Mouse (Mus musculus) myocyte (in vitro differentiated cells): ENCODE measurements around the gene Clptm1l.

Source experiments
- CEBPB ChIP-seq: IDR thresholded peaks from 2 replicates; pipeline ENCODE4 v1.6.1; 2011; ENCODE audit warnings: mild to moderate bottlenecking, moderate library complexity; ENCODE audit not compliant: poor library complexity, insufficient read depth, severe bottlenecking
- E2F4 ChIP-seq: IDR thresholded peaks from one replicate; pipeline ENCODE4 v1.6.1; 2011; ENCODE audit warnings: mild to moderate bottlenecking, control low read depth, moderate library complexity; ENCODE audit not compliant: insufficient read depth
- MAX ChIP-seq: IDR thresholded peaks from one replicate; pipeline ENCODE4 v1.6.1; 2011; ENCODE audit warnings: low read depth, mild to moderate bottlenecking, control low read depth
- MYOD1 ChIP-seq, 3 experiments: IDR thresholded peaks; one replicate each; pipeline ENCODE4 v1.6.1; 2011; ENCODE audit warnings: control low read depth in 2 of 3, low read depth in 2 of 3, mild to moderate bottlenecking in 2 of 3, moderate library complexity in 1 of 3; ENCODE audit not compliant: insufficient read length in 2 of 3, control insufficient read depth in 1 of 3
- MYOG ChIP-seq, 3 experiments: IDR thresholded peaks; one replicate each; pipeline ENCODE4 v1.6.1; 2011; ENCODE audit warnings: control low read depth in 2 of 3, low read depth in 2 of 3, mild to moderate bottlenecking in 2 of 3; ENCODE audit not compliant: insufficient read length in 2 of 3, control insufficient read depth in 1 of 3, insufficient read depth in 1 of 3
- POLR2A ChIP-seq: IDR thresholded peaks from one replicate; pipeline ENCODE4 v1.6.1; 2011; ENCODE audit warnings: low read depth, mild to moderate bottlenecking, control low read depth, moderate library complexity; ENCODE audit not compliant: insufficient read length
- POLR2AphosphoS2 ChIP-seq: IDR thresholded peaks from one replicate; pipeline ENCODE4 v1.6.1; 2011; ENCODE audit warnings: low read depth, control low read depth; ENCODE audit not compliant: insufficient read length
- REST ChIP-seq: IDR thresholded peaks from one replicate; pipeline ENCODE4 v1.6.1; 2011; ENCODE audit warnings: mild to moderate bottlenecking, control low read depth, moderate library complexity; ENCODE audit not compliant: insufficient read depth, insufficient read length
- SRF ChIP-seq: IDR thresholded peaks from one replicate; pipeline ENCODE4 v1.6.1; 2011; ENCODE audit warnings: low read depth; ENCODE audit not compliant: control insufficient read depth, insufficient read length
- TCF12 ChIP-seq: IDR thresholded peaks from one replicate; pipeline ENCODE4 v1.6.1; 2011; ENCODE audit warnings: mild to moderate bottlenecking, control low read depth; ENCODE audit not compliant: poor library complexity, insufficient read depth, severe bottlenecking
- TCF3 ChIP-seq: IDR thresholded peaks from one replicate; pipeline ENCODE4 v1.6.1; 2011; ENCODE audit warnings: low read depth, control low read depth; ENCODE audit not compliant: insufficient read length
- USF1 ChIP-seq: IDR thresholded peaks from one replicate; pipeline ENCODE4 v1.6.1; 2011; ENCODE audit warnings: low read depth, mild to moderate bottlenecking, control low read depth, moderate library complexity

DNA sequence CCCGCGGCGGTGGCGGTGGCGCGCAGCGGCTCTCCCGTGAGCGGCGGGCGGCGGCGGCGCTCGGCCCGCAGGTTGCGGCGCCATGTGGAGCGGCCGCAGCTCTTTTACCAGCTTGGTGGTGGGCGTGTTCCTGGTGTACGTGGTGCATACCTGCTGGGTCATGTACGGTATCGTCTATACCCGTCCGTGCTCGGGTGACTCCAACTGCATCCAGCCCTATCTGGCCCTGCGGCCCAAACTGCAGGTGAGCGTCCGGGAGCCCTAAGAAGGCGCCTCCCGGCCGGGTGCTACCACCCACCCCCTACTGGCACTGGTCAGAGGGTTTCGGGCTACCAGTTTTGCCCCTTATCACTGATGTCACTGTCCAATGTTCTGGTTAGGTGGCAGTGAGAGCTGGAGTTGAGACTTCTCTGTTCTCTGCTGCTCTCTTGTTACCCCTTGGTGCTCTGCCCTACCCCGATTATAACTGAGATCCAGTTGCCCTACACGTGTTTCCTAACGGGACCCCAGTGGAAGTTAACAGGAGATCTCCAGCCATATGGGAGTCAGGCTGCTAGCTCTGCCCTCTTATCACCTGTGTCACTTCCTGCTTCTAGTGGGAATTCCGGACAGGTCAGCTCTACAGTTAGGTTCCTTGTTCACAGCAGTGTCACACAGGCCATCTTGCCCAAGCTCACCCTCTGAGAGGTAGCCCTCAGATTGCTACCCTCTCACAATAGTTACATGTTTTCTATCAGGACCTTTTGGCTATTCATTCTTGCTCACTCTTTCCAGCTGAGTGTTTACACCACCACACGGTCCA lies 551 bp downstream of the Clptm1l start:
- TF ChIP-seq POLR2A = no peak
- no peak for TF ChIP-seq POLR2AphosphoS2
- no peak for TF ChIP-seq E2F4
- no peak for TF ChIP-seq CEBPB
- TF ChIP-seq USF1 = no peak
- no peak for TF ChIP-seq TCF12
- TF ChIP-seq REST = no peak
- TF ChIP-seq MAX = no peak
- no peak for TF ChIP-seq SRF
- TF ChIP-seq MYOD1 (IDR thresholded peaks at IDR 0.05; ENCODE audit: control insufficient read depth in 1 of 3, insufficient read length in 2 of 3, low read depth in 2 of 3) = no peak
- no peak for TF ChIP-seq MYOG (IDR thresholded peaks at IDR 0.05; ENCODE audit: control insufficient read depth in 1 of 3, insufficient read depth in 1 of 3, insufficient read length in 2 of 3, low read depth in 2 of 3)
- TF ChIP-seq TCF3 = no peak
